Mouse (Mus musculus) lung, embryonic 14.5 days (tissue): ENCODE measurements at regions not wholly inside any gene's neighbourhood (a gene's known extent, or its start where the extent isn't known, plus 50 kb on each side); places are given as distances from the start of the nearest gene placed in this dataset.
A peak's percentile ranks its signal among the peaks of the same experiment; 100 is the strongest.

ENCODE experiments used
- ATAC-seq: fragments of 200-750 bp; cut with Nextera tagmentation; 2 replicates; pipeline ENCODE4 v1.8.0; 2017; ENCODE audit warnings: mild to moderate bottlenecking, moderate TSS enrichment, moderate library complexity; ENCODE audit not compliant: insufficient read depth
- DNase-seq: peaks from one replicate; pipeline ENCODE4 v3.0.0-alpha.2; 2015
- H3K27ac ChIP-seq: fragments of 300-500 bp; sonication (generic); 2 replicates; pipeline ENCODE4 v1.5.1; 2014; ENCODE audit warnings: low read depth, mild to moderate bottlenecking, moderate library complexity
- H3K27me3 ChIP-seq: fragments of 300-500 bp; sonication (generic); 2 replicates; pipeline ENCODE4 v1.6.1; 2014; ENCODE audit warnings: low read length, control low read depth; ENCODE audit not compliant: insufficient read depth
- H3K36me3 ChIP-seq: fragments of 300-500 bp; sonication (generic); 2 replicates; pipeline ENCODE4 v1.6.1; 2014; ENCODE audit warnings: control low read depth; ENCODE audit not compliant: insufficient read depth
- H3K4me1 ChIP-seq: fragments of 300-500 bp; sonication (generic); 2 replicates; pipeline ENCODE4 v1.6.1; 2014; ENCODE audit warnings: antibody characterized with exemption, control low read depth; ENCODE audit not compliant: insufficient read depth
- H3K4me2 ChIP-seq: fragments of 300-500 bp; sonication (generic); 2 replicates; pipeline ENCODE4 v1.6.1; 2014; ENCODE audit warnings: mild to moderate bottlenecking
- H3K4me3 ChIP-seq: fragments of 300-500 bp; sonication (generic); 2 replicates; pipeline ENCODE4 v1.5.1; 2014; ENCODE audit warnings: low read depth, low read length
- H3K9ac ChIP-seq: fragments of 300-500 bp; sonication (generic); 2 replicates; pipeline ENCODE4 v1.6.1; 2014
- H3K9me3 ChIP-seq: fragments of 300-500 bp; sonication (generic); 2 replicates; pipeline ENCODE4 v1.6.1; 2016; ENCODE audit warnings: low read depth, low read length, control low read depth
- CTCF ChIP-seq: IDR thresholded peaks from 2 replicates; pipeline ENCODE4 v1.5.1; 2016; ENCODE audit warnings: antibody characterized with exemption, low read depth
- WGBS: fragments of 180-500 bp; shearing (Covaris S2); extraction: QIAGEN DNeasy Blood & Tissue Kit; methylation state at CpG from one replicate; pipeline ENCODE4 v1.1.7; 2014; 5-methylcytosine and 5-hydroxymethylcytosine counted together

GRCm38 (mm10) chr1:128680538-128680937 lies 88.4 kb upstream of the Cxcr4 start:
- no peak for TF ChIP-seq CTCF
- Histone ChIP-seq H3K9ac (no peak overlapping the region), H3K36me3 (no peaks in the 10 kb centered on the region), H3K27ac (no peak overlapping the region), H3K4me1 (peaks cover 14% of the 10 kb centered on the region), H3K4me3 (no peak overlapping the region), H3K4me2 (no peak overlapping the region), H3K27me3 (no peaks in the 10 kb centered on the region), H3K9me3 (no peaks in the 10 kb centered on the region)
- 29% methylated on average over 3 of the region's 3 CpGs for WGBS
- DNase-seq: no peak
- ATAC-seq: no peak

GRCm38 (mm10) chr1:128680012-128680411 lies 87.9 kb upstream of the Cxcr4 start:
- no peak for TF ChIP-seq CTCF
- Histone ChIP-seq H3K36me3 (no peaks in the 10 kb centered on the region), H3K4me2 (no peak overlapping the region), H3K9me3 (no peaks in the 10 kb centered on the region), H3K9ac (no peak overlapping the region), H3K4me1 (peaks cover 14% of the 10 kb centered on the region), H3K27ac (peak overlapping the region; percentile 93), H3K27me3 (no peaks in the 10 kb centered on the region), H3K4me3 (no peak overlapping the region)
- ATAC-seq (0 out of 2 replicates have a peak, but pooled peaks have one; percentile 13), DNase-seq (no peak)
- 50% methylated on average over 5 of the region's 5 CpGs for WGBS

- DNase-seq (peak; percentile 67), ATAC-seq (peak; percentile 64)
- Histone ChIP-seq H3K27me3 (no peaks in the 10 kb centered on the region), H3K4me1 (peaks cover 14% of the 10 kb centered on the region), H3K9me3 (no peaks in the 10 kb centered on the region), H3K4me2 (peak overlapping the region; percentile 31; the same call in 1 of the 2 replicates), H3K36me3 (no peaks in the 10 kb centered on the region), H3K9ac (peak overlapping the region; percentile 32; the same call in 1 of the 2 replicates), H3K4me3 (no peak overlapping the region), H3K27ac (peak overlapping the region; percentile 93)
- TF ChIP-seq CTCF: no peak
- 44% methylated on average over 18 of the region's 18 CpGs for WGBS
Observed at GRCm38 (mm10) chr1:128679005-128679980, 87.2 kb upstream of the Cxcr4 start.

GRCm38 (mm10) chr1:128675538-128675937 lies 83.4 kb upstream of the Cxcr4 start:
- ATAC-seq (no peak), DNase-seq (no peak)
- H3K9ac ChIP-seq: no peak overlapping the region
- no peak overlapping the region for H3K4me2 ChIP-seq
- 77% methylated on average over 5 of the region's 5 CpGs for WGBS
- no peak for TF ChIP-seq CTCF
- no peaks in the 10 kb centered on the region for H3K27me3 ChIP-seq
- H3K27ac ChIP-seq: no peak overlapping the region
- no peaks in the 10 kb centered on the region for H3K36me3 ChIP-seq
- H3K9me3 ChIP-seq: no peaks in the 10 kb centered on the region
- H3K4me3 ChIP-seq: no peak overlapping the region
- H3K4me1 ChIP-seq: peaks cover 13% of the 10 kb centered on the region

GRCm38 (mm10) chr1:128672306-128672705 lies 80.2 kb upstream of the Cxcr4 start:
- Histone ChIP-seq H3K36me3 (no peaks in the 10 kb centered on the region), H3K27me3 (no peaks in the 10 kb centered on the region), H3K4me1 (no peaks in the 10 kb centered on the region), H3K27ac (no peak overlapping the region), H3K4me2 (no peak overlapping the region), H3K9me3 (no peaks in the 10 kb centered on the region), H3K9ac (no peak overlapping the region), H3K4me3 (no peak overlapping the region)
- no peak for ATAC-seq
- no peak for DNase-seq
- TF ChIP-seq CTCF: no peak
- 79% methylated on average over 3 of the region's 3 CpGs for WGBS

GRCm38 (mm10) chr1:128671495-128671894 lies 79.4 kb upstream of the Cxcr4 start:
- no peak for TF ChIP-seq CTCF
- no peaks in the 10 kb centered on the region for H3K27me3 ChIP-seq
- no peak overlapping the region for H3K4me2 ChIP-seq
- H3K4me3 ChIP-seq: no peak overlapping the region
- H3K27ac ChIP-seq: peak overlapping the region; percentile 13; the same call in 1 of the 2 replicates
- no peaks in the 10 kb centered on the region for H3K9me3 ChIP-seq
- H3K4me1 ChIP-seq: no peaks in the 10 kb centered on the region
- H3K9ac ChIP-seq: no peak overlapping the region
- DNase-seq (no peak), ATAC-seq (no peak)
- no peaks in the 10 kb centered on the region for H3K36me3 ChIP-seq
- 47% methylated on average over 3 of the region's 3 CpGs for WGBS

- no peak for ATAC-seq
- Histone ChIP-seq H3K27me3 (no peaks in the 10 kb centered on the region), H3K4me2 (no peak overlapping the region), H3K36me3 (no peaks in the 10 kb centered on the region), H3K9ac (no peak overlapping the region), H3K4me1 (no peaks in the 10 kb centered on the region), H3K4me3 (no peak overlapping the region), H3K9me3 (no peaks in the 10 kb centered on the region), H3K27ac (0 out of 2 replicates have a peak overlapping the region, but pooled peaks have one; percentile 13)
- whole genome bisulfite sequencing: 36% methylated on average over 5 of the region's 5 CpGs
- no peak for DNase-seq
- TF ChIP-seq CTCF: no peak
Observed at GRCm38 (mm10) chr1:128671016-128671415, 78.9 kb upstream of the Cxcr4 start.
